Mouse (Mus musculus) ES-E14 (cell line): ENCODE results near the gene Rbms1.

ENCODE experiments used
- HCFC1 ChIP-seq: IDR thresholded peaks from 2 replicates; pipeline ENCODE4 v1.6.1; 2012; ENCODE audit warnings: low read length, inconsistent platforms, borderline replicate concordance; ENCODE audit not compliant: insufficient read depth
- MAFK ChIP-seq: IDR thresholded peaks from 2 replicates; pipeline ENCODE4 v1.6.1; 2014; ENCODE audit warnings: mild to moderate bottlenecking, low read depth, low read length, inconsistent platforms; ENCODE audit not compliant: insufficient read depth
- ZC3H11A ChIP-seq: IDR thresholded peaks from 2 replicates; pipeline ENCODE4 v1.6.1; 2012; ENCODE audit warnings: low read depth, mild to moderate bottlenecking, inconsistent platforms, low read length, borderline replicate concordance
- ZNF384 ChIP-seq: IDR thresholded peaks from 2 replicates; pipeline ENCODE4 v1.6.1; 2012; ENCODE audit warnings: low read depth, low read length, inconsistent platforms

GRCm38 (mm10) chr2:60756218-60756617 lies 206.8 kb downstream of the Rbms1 start:
- no peak for TF ChIP-seq MAFK
- no peak for TF ChIP-seq HCFC1
- no peak for TF ChIP-seq ZNF384
- no peak for TF ChIP-seq ZC3H11A
